Mouse (Mus musculus) C2C12 (cell line): ENCODE results near the gene Iqsec1.

Experiments
- CTCF ChIP-seq: IDR thresholded peaks from one replicate; pipeline ENCODE4 v1.5.1; 2011; ENCODE audit not compliant: control insufficient read depth, insufficient read depth, insufficient read length
- MAX ChIP-seq: IDR thresholded peaks from one replicate; pipeline ENCODE4 v1.6.1; 2011; ENCODE audit warnings: mild to moderate bottlenecking, control low read depth
- MYOD1 ChIP-seq: IDR thresholded peaks from one replicate; pipeline ENCODE4 v1.6.1; 2011; ENCODE audit warnings: low read depth; ENCODE audit not compliant: control insufficient read depth, insufficient read length

GRCm38 (mm10) chr6:90649279-90649678 is 339.2 kb downstream of the Iqsec1 start:
- no peak for TF ChIP-seq CTCF
- TF ChIP-seq MAX = no peak
- TF ChIP-seq MYOD1 = no peak
